Mouse (Mus musculus) kidney, postnatal 0 days (tissue): ENCODE measurements around the gene Nts. TPM values are rescaled to one million over a fixed set of nuclear protein-coding genes. Genes with fewer than 3 reads are reported as not detected.

Experiments used
- ATAC-seq: fragments of 200-750 bp; cut with Nextera tagmentation; replicated peaks from 2 replicates; pipeline ENCODE4 v1.8.0; 2017; ENCODE audit warnings: low read depth, moderate number of reproducible peaks, moderate TSS enrichment, moderate library complexity; ENCODE audit not compliant: low FRiP score
- DNase-seq: peaks from one replicate; pipeline ENCODE4 v3.0.0-alpha.2; 2016; ENCODE audit warnings: low spot score
- H3K27ac ChIP-seq: fragments of 300-500 bp; sonication (generic); 2 replicates; pipeline ENCODE4 v1.5.1; 2014; ENCODE audit warnings: mild to moderate bottlenecking
- H3K27me3 ChIP-seq: fragments of 300-500 bp; sonication (generic); 2 replicates; pipeline ENCODE4 v1.6.1; 2014; ENCODE audit warnings: low read length, mixed read lengths; ENCODE audit not compliant: insufficient read depth
- H3K36me3 ChIP-seq: fragments of 300-500 bp; sonication (generic); 2 replicates; pipeline ENCODE4 v1.6.1; 2014; ENCODE audit warnings: low read length, mixed read lengths; ENCODE audit not compliant: insufficient read depth
- H3K4me1 ChIP-seq: fragments of 300-500 bp; sonication (generic); replicated peaks from 2 replicates; pipeline ENCODE4 v1.6.1; 2014; ENCODE audit warnings: antibody characterized with exemption, low read length, mixed read lengths; ENCODE audit not compliant: insufficient read depth
- H3K4me2 ChIP-seq: fragments of 300-500 bp; sonication (generic); 2 replicates; pipeline ENCODE4 v1.6.1; 2014; ENCODE audit warnings: mild to moderate bottlenecking, low read length, moderate library complexity, mixed read lengths
- H3K4me3 ChIP-seq: fragments of 300-500 bp; sonication (generic); replicated peaks from 2 replicates; pipeline ENCODE4 v1.5.1; 2014; ENCODE audit warnings: low read depth, low read length
- H3K9ac ChIP-seq: fragments of 300-500 bp; sonication (generic); 2 replicates; pipeline ENCODE4 v1.6.1; 2014; ENCODE audit warnings: low read depth, low read length
- H3K9me3 ChIP-seq: fragments of 300-500 bp; sonication (generic); replicated peaks from 2 replicates; pipeline ENCODE4 v1.6.1; 2016; ENCODE audit warnings: low read length, inconsistent platforms, mixed read lengths
- CTCF ChIP-seq: IDR thresholded peaks from 2 replicates; pipeline ENCODE4 v1.5.1; 2016; ENCODE audit warnings: antibody characterized with exemption, low read depth, mild to moderate bottlenecking, moderate library complexity
- WGBS: fragments of 180-500 bp; shearing (Covaris S2); extraction: QIAGEN DNeasy Blood & Tissue Kit; methylation state at CpG from one replicate; pipeline ENCODE4 v1.1.7; 2014; 5-methylcytosine and 5-hydroxymethylcytosine counted together
- polyA plus RNA-seq: library from polyadenylated mRNA; unstranded; fragments of >200 nt; fragmentation: Nextera tagmentation; extraction: Ambion mirVana; gene quantifications from 2 replicates; pipeline ENCODE4 v1.2.1, GENCODE M21; 2015

Gene Nts
- 26.6 and 29.4 TPM in 2 replicates for polyA plus RNA-seq

DNA sequence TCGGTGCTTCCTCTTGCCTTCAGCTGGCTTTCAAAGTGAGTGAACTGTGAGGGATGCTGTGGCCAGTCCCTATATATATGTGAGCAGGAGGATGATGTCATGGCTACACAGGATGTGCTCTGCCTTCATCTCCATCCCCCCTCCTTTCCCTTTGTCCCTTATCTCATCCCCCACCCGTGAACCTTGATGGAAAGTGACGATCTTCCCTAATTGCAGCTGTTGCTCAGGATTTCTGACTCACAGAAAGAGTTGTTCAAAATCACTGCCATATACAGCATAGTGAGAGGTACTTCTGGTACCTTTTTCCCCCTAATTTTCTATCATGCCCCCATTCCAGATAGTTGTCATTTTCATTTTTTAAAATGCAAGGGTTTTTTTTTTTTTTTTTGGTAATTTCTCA, at the start of gene Nts:
Nts (minus strand) TSS at position 101 of the 400 bp plus-strand sequence.
- H3K27ac ChIP-seq, result no peak within 1 kb of the TSS

DNA sequence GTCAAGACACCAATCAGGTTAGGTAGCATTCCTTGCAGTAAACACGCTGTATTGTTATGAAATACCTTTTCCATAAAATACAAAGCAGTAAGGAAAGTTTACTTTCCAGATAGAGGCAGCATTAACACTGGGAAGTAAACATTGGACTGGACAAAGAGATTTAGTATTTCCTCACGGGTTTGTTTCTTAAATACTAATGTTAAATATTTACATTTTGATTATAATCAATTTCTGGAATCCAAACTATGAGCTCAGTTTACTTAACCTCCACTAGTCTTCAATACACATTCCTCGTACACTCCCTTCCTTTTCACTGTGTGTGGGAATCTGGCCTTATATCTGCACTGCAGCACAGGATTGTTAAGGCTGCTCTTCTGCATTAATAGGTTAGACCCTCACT, 37.6 kb upstream of the Nts start:
- Histone ChIP-seq H3K4me1 (no peaks in the 10 kb centered on the region; the same call in 1 of the 2 replicates), H3K4me2 (no peak overlapping the region), H3K27ac (no peak overlapping the region), H3K27me3 (no peaks in the 10 kb centered on the region), H3K9me3 (no peaks in the 10 kb centered on the region), H3K9ac (no peak overlapping the region), H3K36me3 (no peaks in the 10 kb centered on the region), H3K4me3 (no peak overlapping the region)
- DNase-seq (peak; percentile 28), ATAC-seq (no peak)
- no peak for TF ChIP-seq CTCF
- WGBS, result 49% methylated on average over 3 of the region's 3 CpGs

More for the DNA sequence above, at the start of gene Nts:
- H3K9ac ChIP-seq, result no peak within 1 kb of the TSS
- no peak for TF ChIP-seq CTCF
- no peaks in the 10 kb centered on the region for H3K9me3 ChIP-seq
- ATAC-seq, result no peak
- H3K4me3 ChIP-seq, result no peak within 1 kb of the TSS
- DNase-seq, result no peak
- H3K4me2 ChIP-seq, result no peak within 1 kb of the TSS
- 25% methylated on average over 3 of the region's 3 CpGs for WGBS
- no peaks in the 10 kb centered on the region for H3K36me3 ChIP-seq
- no peaks in the 10 kb centered on the region for H3K27me3 ChIP-seq
- H3K4me1 ChIP-seq, result no peaks in the 10 kb centered on the region

DNA sequence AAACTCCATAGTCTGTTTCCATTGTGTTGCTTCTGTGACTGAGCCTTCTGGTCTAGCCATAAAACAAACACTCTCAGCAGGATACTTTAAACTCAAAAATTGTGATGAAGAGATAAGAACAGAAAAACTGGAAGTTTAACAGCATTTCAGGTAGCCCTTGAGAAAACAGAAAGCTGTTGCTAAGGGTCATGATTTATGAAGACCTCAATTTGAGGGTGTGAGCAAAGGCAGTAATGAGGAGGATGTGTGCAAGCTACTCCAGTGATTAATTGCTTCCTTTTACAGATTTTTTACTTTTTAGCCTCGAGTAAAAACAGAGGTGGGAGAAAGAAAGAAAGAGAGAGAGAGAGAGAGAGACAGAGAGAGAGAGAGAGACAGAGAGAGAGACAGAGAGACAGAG, 23.9 kb upstream of the Nts start:
- ATAC-seq, result no peak
- DNase-seq, result peak; percentile 58
- WGBS, result 0% methylated on average over 1 of the region's 1 CpGs
- no peak for TF ChIP-seq CTCF
- peak overlapping the region; percentile 42; the same call in 1 of the 2 replicates for H3K4me3 ChIP-seq
- no peaks in the 10 kb centered on the region for H3K27me3 ChIP-seq
- peak overlapping the region; percentile 57 for H3K4me2 ChIP-seq
- H3K9ac ChIP-seq, result no peak overlapping the region
- no peak overlapping the region for H3K27ac ChIP-seq
- no peaks in the 10 kb centered on the region for H3K9me3 ChIP-seq
- 0 out of 2 replicates have a peak, but pooled peaks cover 3% of the 10 kb centered on the region for H3K4me1 ChIP-seq
- no peaks in the 10 kb centered on the region for H3K36me3 ChIP-seq

DNA sequence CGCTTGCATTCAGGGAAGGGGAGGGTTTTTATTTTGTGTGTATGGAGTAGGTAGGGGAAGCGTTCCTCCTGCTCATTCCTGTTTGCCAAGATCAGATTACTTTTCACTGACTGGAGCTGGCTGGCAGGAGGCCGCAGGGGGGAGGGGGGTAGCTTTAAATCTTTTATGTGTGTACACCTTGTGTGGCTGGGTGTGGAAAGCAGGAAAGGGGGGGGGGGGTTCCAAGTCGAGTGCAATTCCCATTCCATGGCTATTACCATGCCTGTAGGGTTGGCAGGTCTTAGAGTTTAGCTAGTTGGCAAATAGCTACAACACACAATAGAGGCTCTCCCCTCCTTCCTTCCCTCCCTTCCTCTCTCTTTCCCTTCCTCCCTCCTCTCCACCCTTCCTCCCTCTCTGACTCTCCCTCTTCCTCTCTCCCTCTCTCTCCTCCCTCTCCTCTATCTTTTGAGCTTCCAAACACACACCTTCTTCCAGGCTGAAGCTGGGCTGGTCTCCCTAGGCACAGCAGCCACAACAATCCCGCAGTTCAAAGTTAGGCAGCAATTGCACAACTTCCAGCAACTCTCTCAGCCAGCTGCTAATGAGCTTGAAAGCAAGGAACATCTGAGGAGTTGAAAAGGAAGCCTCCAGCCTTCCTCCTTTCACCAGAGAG, 21.6 kb upstream of the Nts start, which contains the start of gene Rassf9:
Rassf9 (plus strand) TSS at position 416 of the 655 bp plus-strand sequence.
- peak; percentile 96 for ATAC-seq
- H3K27me3 ChIP-seq, result no peaks in the 10 kb centered on the region
- 0 out of 2 replicates have a peak, but pooled peaks cover 3% of the 10 kb centered on the region for H3K4me1 ChIP-seq
- H3K4me3 ChIP-seq, result peak within 1 kb of the TSS; percentile 42
- H3K27ac ChIP-seq, result peak within 1 kb of the TSS; percentile 90
- H3K4me2 ChIP-seq, result peak within 1 kb of the TSS; percentile 57
- peak within 1 kb of the TSS; percentile 63; the same call in 1 of the 2 replicates for H3K9ac ChIP-seq
- no peak for TF ChIP-seq CTCF
- peak; percentile 77 for DNase-seq
- no peaks in the 10 kb centered on the region for H3K36me3 ChIP-seq
- no peaks in the 10 kb centered on the region for H3K9me3 ChIP-seq
- 5% methylated on average over 5 of the region's 5 CpGs for WGBS

DNA sequence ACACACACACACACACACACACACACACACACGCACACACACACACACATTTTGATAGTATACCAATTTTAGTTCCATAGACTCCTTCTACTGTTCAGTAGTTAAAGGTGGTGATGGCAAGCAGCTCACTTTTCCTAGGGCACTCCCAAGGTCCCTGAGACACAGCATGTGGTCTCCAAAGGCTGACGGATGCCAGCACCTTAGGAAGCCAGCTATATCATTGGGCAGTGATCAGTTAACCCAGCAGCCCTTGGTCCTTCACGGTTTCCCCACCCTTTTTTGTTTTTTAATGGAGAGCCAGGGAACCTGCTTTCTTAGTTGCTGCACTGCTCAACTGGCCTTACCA, 21.1 kb upstream of the Nts start:
- Histone ChIP-seq H3K9me3 (no peaks in the 10 kb centered on the region), H3K27me3 (no peaks in the 10 kb centered on the region), H3K9ac (no peak overlapping the region), H3K4me3 (peak overlapping the region; percentile 42; the same call in 1 of the 2 replicates), H3K4me2 (peak overlapping the region; percentile 57), H3K36me3 (no peaks in the 10 kb centered on the region), H3K27ac (peak overlapping the region; percentile 90), H3K4me1 (0 out of 2 replicates have a peak, but pooled peaks cover 3% of the 10 kb centered on the region)
- 29% methylated on average over 3 of the region's 3 CpGs for WGBS
- no peak for DNase-seq
- no peak for TF ChIP-seq CTCF
- ATAC-seq, result no peak; the same call in 1 of the 2 replicates

DNA sequence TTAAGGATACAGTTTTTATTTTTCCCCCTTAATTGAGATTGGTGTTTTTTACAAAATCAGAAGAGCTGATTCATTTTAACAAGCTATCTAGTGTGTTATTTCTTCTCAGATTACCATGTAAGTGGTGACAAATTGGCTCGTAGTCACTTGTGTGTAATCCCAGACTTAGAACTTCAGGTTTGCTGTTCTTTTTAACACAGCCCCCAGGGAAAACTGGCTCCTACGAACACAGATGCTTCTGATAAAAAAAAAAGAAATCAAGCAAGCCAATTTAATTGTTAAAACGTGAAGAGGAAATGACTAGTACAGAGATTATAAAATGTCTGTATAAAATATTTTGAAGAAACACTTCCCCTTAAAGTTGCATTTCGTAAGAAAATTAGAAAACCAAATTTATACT, 17.1 kb upstream of the Nts start:
- Histone ChIP-seq H3K9ac (no peak overlapping the region), H3K27me3 (no peaks in the 10 kb centered on the region), H3K4me1 (0 out of 2 replicates have a peak, but pooled peaks cover 3% of the 10 kb centered on the region), H3K36me3 (no peaks in the 10 kb centered on the region), H3K27ac (no peak overlapping the region), H3K9me3 (no peaks in the 10 kb centered on the region), H3K4me2 (no peak overlapping the region), H3K4me3 (no peak overlapping the region)
- ATAC-seq, result no peak
- WGBS, result 24% methylated on average over 4 of the region's 4 CpGs
- TF ChIP-seq CTCF, result no peak
- DNase-seq, result no peak
